Mouse (Mus musculus): ENCODE data around the gene Gpr176.

Gene Gpr176

GRCm38 (mm10) chr2:118372901-118373571, at the start of gene Gpr176:
Gene Gpr176 (minus strand): TSS chr2:118373419.
- in situ Hi-C loops (cut with MseI, MboI), result no loop called here

- in situ Hi-C loops (cut with MseI, MboI), result no loop called here
These were observed 49.2 kb upstream of the Gpr176 start for GRCm38 (mm10) chr2:118422385-118422784.

- in situ Hi-C loops (cut with MseI, MboI), result no loop called here
These were observed 48.7 kb upstream of the Gpr176 start for GRCm38 (mm10) chr2:118421951-118422350.

- in situ Hi-C loops (cut with MseI, MboI), result no loop called here
These were observed 44.9 kb upstream of the Gpr176 start for GRCm38 (mm10) chr2:118418076-118418475.

- in situ Hi-C loops (cut with MseI, MboI), result no loop called here
These were observed 42.6 kb upstream of the Gpr176 start for GRCm38 (mm10) chr2:118415601-118416355.

- in situ Hi-C loops (cut with MseI, MboI), result no loop called here
These were observed 39.6 kb upstream of the Gpr176 start for GRCm38 (mm10) chr2:118412821-118413220.

- in situ Hi-C loops (cut with MseI, MboI), result no loop called here
These were observed 35.2 kb upstream of the Gpr176 start for GRCm38 (mm10) chr2:118408336-118408895.

- in situ Hi-C loops (cut with MseI, MboI), result no loop called here
These were observed 33.6 kb upstream of the Gpr176 start for GRCm38 (mm10) chr2:118406811-118407210.

GRCm38 (mm10) chr2:118405568-118405967, 32.3 kb upstream of the Gpr176 start:
- in situ Hi-C loops (cut with MseI, MboI), result no loop called here

- in situ Hi-C loops (cut with MseI, MboI), result no loop called here
These were observed 31.1 kb upstream of the Gpr176 start for GRCm38 (mm10) chr2:118404336-118404735.

GRCm38 (mm10) chr2:118401834-118402727, 28.9 kb upstream of the Gpr176 start:
- in situ Hi-C loops (cut with MseI, MboI), result no loop called here

- in situ Hi-C loops (cut with MseI, MboI), result no loop called here
These were observed 26.5 kb upstream of the Gpr176 start for GRCm38 (mm10) chr2:118399751-118400150.

GRCm38 (mm10) chr2:118391201-118391600, 18.0 kb upstream of the Gpr176 start:
- in situ Hi-C loops (cut with MseI, MboI), result no loop called here

- in situ Hi-C loops (cut with MseI, MboI), result no loop called here
These were observed 16.9 kb upstream of the Gpr176 start for GRCm38 (mm10) chr2:118390072-118390471.

- in situ Hi-C loops (cut with MseI, MboI), result no loop called here
These were observed 16.4 kb upstream of the Gpr176 start for GRCm38 (mm10) chr2:118389569-118389968.

- in situ Hi-C loops (cut with MseI, MboI), result no loop called here
These were observed 15.4 kb upstream of the Gpr176 start, which contains the start of gene Eif2ak4 for GRCm38 (mm10) chr2:118388341-118389335. Gene Eif2ak4 (plus strand): TSS chr2:118388618.

- in situ Hi-C loops (cut with MseI, MboI), result no loop called here
These were observed 10.2 kb upstream of the Gpr176 start for GRCm38 (mm10) chr2:118383387-118383786.

- in situ Hi-C loops (cut with MseI, MboI), result no loop called here
These were observed 6.5 kb upstream of the Gpr176 start for GRCm38 (mm10) chr2:118379756-118380155.

- in situ Hi-C loops (cut with MseI, MboI), result no loop called here
These were observed 2.7 kb upstream of the Gpr176 start for GRCm38 (mm10) chr2:118375931-118376330.

- in situ Hi-C loops (cut with MseI, MboI), result no loop called here
These were observed 2.3 kb upstream of the Gpr176 start for GRCm38 (mm10) chr2:118375522-118375921.
